Mouse (Mus musculus) frontal cortex, postnatal 14 days (tissue): ENCODE measurements around the gene Abca13.
"Not testable (repeated sequence)": the region's sequence is repeated elsewhere in the genome, so short reads cannot be mapped to it uniquely, and the experiment has no call there.

Experiments
- DNase-seq, 2 experiments: peaks; one replicate each; pipeline ENCODE4 v3.0.0; 2022; ENCODE audit warnings: low spot score in 2 of 2

Gene Abca13

DNA sequence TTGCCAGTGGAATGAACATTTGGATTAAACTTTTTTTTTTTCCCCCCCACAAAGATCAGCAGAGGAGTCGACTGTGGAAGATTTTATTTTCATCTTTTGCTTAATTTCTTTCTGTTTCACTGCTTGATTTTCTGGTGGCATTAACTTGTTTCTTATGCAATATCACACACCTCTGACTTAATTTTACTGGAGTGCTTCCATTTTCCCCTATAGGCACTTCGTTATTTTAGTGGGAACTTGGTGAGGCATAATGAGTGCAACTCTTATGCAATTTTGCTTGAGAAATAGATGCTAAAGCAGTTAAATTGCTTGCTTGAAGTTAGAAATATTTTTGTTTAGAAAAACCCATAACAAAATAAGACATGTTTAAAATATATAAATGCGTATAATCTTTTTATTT lies 94.0 kb downstream of the Abca13 start:
- no peak for DNase-seq

DNA sequence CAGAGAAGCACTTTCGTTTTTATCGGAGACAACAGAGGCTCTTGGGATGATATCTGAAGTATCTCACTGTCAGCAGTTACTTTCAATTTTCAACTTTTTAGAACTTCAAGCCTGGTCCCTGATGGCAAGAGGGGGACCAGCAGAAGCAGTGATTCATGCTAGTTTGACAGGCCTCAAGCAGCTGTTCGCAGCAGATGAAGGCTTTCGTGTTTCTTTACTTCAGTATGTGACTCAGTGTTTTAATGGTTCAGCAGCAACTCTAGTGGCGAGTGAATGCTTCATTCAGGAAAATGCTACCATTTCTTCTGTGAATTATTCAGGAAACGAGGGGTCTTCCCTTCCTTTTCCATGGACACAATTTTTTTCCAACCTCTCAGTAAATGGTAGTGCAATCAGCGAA lies 99.4 kb downstream of the Abca13 start:
- no peak for DNase-seq

DNA sequence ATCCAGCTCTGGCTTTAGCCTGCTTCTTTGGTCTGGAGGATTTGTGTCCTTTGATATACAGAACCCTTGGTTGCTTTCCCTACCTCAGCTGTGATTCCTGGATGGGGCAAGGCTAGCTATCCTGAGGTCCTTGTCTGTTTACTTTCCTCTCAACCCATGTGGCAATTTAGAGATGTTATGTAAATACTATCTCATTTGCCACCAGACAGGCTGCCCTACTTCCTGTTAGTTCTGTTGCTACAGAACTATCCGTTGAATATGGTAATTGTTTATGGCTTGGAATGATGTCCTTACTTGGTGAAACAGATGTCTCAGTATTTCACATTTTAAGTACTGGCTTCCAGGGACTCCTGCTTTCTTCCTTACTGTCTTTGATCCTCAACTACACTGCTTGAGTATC lies 107.9 kb downstream of the Abca13 start:
- no peak for DNase-seq

DNA sequence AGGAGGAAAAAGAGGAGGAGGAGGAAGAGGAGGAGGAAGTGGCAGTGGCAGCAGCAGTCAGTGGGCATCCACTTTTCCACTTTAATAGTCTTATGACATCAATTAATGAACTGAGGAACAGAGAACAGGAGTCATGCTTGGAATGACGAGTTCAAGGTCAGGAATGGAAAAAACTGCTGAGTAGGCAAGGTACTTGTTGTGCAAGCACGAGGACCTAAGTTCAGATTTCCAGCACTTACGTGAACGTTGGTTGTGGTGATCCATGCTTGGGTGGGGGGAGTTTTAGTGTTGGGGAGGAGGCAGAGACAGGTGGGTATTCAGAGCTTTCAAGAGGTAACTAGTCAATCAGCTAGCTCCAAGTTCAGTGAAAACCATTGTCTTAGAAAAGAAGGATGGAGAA lies 113.7 kb downstream of the Abca13 start:
- DNase-seq = no peak

DNA sequence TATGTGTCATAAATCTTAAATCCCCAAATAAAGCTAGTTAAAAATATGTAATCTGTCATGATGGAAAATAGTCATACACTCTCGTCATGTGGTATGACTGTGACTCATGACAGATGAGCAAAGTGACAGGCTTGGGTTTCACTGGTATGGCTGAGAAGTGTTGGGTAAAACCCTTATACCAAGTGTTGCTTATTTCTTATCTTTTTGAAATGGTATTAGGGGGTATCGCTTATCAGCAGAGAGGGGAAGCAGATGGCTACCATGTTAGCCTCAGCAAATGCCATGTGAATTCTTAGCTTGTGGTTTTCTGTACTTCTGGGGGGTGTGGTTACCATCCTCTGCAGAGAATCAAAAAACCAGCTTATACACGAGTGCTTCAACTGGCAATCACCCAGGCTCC lies 124.8 kb downstream of the Abca13 start:
- DNase-seq = no peak

DNA sequence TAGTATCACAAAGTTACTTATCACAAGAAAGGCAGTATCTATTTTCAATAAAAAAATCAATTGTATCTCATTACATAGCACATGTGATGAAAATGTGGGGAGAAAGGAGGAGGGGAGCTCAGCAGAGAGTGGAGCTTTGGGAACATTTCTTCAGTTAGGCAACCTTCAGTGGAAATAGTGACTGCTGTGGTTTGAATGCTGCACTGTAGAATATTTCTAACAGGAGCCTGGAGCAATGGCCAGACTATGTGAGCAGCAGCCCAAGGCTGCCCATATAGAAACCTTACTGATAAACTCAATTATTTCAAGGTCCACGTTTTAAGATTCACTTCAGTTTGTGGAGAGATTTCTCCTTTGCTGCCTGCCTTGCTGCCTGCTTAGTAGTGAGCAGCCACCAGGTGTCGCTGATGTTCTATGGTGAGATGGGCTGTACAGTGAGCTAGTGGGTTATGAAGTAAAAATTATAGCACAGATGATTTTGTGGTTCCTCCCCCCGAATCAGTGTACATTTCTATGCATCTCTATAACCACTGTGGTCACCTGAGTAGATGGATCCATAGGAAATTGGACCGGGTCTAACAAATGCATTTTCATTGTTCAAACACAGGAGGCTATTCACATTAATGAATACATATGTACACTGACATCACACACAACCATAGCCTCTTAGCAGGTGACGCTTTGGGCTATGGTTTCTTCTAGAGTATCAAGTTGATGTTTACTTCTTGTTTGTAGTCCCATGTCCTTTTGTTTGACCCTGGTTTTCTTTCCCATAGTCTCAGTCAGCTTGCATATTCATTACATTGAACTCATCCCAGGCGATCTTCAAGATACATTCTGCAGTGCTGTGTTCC lies 125.6 kb downstream of the Abca13 start:
- peak; percentile 46 to 80 for DNase-seq

DNA sequence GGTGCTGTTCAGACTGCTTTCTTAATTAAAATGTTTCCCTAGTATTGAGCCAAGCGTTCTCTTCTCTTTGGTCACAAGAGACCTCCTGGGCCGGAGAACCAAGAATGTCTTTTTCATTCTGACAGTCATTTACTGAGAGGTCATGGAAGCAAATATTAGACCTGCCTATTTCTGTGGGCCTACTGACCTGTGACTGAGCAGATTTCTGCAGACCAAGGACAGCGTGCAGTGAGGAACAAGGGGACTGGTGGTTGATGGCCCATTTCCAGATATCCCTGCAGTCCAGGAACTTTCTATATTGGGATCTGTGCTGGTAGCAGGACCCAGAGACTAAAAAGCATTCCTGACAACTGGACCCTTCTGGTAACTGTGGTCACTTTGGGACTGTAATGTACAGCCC lies 146.4 kb downstream of the Abca13 start:
- DNase-seq = no peak

DNA sequence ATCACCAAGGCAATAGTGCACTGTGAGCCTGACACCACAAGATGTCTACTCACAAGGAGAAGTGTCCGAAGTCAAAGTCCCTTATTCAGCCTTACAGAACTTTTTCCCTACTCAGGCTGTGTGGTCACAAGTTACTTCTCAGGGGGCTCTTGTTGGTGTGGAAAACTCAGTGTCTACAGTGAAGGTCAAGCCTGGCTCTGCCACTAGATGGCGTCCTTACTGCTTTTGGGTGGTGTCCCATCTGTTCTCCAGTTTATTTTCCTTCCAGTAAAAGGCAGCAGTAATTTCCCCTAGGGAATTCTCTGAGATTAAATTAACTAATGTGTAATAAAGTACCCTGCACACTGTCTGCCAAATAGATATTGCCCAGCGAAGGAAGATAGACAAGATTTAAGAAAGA lies 156.0 kb downstream of the Abca13 start:
- DNase-seq = peak in 1 of 2 experiments; percentile 4

DNA sequence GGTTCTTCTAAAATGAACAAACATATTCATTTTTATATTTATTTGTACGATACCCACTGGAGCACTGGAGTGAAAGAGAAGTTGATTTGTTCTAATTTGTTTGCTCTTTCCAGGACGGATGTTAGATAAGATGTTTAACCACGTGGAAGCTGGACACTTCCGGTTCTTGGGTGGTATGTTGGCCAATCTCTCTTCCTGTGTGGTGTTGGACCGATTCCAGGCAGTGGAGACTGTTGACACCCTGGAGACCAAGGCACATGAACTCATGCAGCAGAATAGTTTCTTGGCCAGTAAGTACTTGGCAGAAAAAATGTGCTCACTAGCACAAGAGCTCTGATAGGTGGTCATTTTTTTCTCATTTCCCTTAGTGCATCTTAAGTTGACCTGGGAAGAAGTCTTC lies 181.4 kb downstream of the Abca13 start:
- no peak for DNase-seq

DNA sequence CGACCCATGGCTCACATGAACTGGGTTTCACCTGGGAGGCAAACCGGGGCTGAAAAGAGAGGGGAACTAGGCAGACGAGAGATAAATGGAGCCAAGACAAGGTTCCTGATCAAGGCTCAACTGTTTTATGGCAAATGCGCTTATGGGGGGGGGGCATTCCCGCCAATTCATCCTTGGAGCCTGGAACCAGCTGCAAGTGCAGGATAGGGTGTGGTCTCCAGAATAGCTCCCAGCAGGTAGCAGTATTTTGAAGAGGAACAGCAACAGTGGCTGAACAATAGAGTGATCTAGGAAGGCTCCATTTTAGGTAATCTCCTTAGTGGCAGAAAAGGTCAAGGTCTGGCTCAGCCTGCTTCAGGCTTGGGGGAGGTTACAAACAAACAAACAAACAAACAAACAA lies 182.7 kb downstream of the Abca13 start:
- DNase-seq = not testable (repeated sequence)

DNA sequence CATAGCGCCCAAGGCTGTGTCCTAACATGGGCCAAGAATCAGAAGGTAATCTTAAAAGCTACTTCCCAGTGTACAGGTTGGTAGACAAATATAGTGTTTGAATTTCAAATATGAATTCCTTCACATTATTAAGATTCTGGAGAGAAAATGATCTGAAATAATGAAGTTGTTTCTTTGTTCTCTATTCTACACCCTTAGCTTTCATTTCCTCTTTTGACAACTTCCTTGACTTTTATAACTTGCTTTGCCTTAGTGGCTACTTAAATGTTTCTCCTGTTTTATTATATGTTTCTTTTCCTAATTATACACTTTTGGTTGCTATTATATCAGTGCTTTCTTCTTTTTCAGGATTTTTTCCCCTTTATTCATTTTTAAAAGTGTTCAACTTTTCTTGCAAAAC lies 196.8 kb downstream of the Abca13 start:
- DNase-seq = no peak

DNA sequence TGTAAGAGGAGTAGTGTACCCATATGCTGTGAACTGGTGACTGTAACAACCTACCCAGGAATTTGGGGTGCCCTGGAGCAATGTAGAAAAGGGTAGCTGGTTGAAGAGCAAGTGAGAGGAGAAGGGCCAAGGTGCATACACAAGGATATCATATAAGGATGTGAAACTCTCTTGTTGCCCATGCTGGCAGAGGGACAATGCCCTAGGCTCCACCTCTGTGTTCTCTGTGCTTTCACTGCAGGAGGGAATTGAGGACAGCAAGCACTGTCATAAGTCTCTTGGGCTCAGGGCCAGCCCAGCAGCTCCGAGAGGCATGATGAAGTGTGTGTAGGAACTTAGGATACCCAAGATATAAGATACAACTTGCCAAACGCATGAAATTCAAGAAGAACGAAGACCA lies 225.2 kb downstream of the Abca13 start:
- no peak for DNase-seq

DNA sequence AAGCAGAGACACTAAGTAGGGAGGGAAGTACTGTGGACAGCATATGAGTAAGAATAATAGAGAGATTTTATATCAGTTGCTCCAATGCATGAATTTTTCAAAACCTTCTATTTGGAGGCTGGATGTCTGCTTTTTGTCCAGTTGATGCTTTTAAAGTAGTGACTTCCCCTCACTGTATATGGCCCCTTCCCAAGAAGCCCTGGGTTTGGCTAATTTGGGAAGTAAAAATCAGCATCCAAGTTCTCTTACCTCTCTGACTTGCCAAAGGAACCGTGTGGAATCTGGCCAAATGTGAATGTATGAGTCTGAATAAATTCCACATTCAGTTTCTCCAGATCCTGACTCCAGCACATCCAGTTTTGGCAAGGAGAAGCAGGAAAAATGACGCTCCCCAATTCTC lies 228.5 kb downstream of the Abca13 start:
- no peak for DNase-seq

DNA sequence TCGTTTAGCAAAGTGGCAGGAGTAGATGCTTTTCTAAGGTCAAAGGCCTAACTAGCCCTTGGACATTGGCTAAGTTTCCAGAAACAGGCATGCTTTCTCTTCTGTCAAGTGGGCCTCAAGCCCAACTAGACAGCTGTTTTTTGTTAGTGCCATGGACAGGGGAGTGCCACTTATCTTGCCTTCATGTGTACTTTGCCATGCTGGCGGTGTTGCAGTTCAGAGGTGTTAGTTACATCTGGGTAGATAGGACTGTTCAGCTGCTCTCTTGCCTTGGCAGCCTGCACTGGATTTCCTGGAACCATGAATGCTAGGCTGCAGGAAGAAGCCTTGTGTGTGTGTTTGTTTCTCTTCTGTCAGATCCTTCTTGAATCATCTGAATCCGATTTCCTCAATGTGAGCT lies 235.7 kb downstream of the Abca13 start:
- DNase-seq = no peak

DNA sequence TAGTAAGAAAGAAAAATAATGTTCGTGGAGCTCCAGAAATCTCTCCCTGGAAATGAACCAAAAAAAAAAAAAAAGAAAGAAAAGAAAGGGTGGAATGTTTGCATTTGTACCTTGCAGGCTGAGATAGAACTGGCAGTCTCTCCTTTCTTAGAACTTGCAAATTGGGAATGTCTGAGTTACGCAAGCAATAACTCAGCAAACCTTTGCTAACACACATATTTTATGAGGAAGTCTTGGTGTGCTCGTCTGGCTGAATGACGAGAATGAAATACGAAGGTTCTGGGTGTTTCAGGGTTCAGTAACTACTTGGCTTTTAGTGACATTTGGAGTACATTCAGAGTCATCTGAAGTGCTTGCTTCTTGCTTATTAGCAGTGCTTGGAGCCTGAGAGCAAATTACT lies 241.1 kb downstream of the Abca13 start:
- DNase-seq = no peak

DNA sequence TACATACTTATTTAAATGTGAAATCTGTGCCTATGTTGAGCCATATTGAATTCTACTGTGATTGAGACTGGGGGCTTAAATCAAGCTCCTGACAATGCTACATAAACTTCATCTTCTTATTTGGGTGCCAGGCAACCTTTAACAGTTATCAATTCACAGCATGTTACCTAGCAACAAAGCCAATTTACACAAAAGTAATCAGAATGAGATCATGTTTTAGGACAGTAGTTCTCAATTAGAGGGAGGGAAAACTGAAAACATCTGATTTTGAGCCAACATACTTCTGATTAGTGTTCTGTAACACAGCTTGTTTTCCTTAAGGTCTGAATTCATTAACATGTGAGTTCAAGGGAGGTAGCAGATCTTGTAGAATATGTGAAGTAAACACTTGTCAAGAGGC lies 244.9 kb downstream of the Abca13 start:
- no peak for DNase-seq

DNA sequence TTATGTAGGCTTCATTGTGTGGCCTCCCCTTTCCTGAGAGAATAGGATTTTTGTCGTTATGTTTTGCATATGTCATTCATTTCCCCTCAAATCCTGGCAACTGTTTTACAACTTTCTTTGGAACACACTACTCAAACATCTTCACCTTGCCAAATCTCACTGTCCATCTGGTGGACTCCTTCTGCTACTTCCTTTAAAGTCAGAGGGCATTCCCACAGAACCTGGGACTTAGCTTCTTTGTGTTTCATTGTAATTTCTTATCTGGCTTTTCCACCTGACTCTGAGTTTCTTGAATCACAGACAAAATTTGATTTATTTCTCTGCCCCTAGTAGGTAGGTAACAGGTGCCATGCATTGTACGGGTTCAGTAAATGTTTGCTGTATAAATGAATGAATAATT lies 248.0 kb downstream of the Abca13 start:
- DNase-seq = no peak

DNA sequence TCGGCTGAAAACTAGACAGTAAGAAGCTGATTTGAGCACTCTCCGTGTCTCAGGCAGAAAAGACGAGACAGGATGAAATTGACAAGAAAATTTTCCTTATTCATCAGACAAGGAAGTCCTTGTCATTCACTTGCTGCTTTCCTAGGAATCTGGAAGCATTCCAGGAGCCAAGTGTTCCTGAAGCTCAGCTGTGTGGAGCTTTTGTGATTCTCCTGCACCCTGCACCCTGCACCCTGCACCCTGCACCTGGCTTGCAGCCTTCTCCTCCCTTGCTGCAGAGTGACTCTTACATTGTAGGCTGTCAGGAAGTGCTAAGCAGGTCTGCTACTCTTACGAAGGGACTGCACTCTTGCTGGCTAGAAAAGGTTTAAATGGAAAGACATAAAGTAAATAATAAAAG lies 249.4 kb downstream of the Abca13 start:
- no peak for DNase-seq

DNA sequence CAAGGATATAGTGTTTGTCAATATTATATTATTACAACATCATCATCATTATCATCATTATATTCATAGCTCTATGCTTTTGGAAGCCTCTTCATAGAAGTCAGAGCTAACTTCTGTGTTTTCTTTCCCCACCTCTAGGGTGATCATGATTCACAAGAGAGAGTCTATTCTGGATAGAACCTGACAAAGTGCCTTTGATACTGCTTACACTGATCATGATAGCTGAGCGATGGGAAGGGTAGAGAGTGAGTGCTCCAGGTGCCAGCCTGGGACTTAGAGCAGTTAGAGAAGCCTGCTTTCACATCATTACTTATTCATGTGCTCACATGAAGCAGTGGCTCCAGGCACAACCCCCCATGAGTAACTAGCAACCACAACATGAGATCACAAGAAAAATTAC lies 280.7 kb downstream of the Abca13 start:
- no peak for DNase-seq

DNA sequence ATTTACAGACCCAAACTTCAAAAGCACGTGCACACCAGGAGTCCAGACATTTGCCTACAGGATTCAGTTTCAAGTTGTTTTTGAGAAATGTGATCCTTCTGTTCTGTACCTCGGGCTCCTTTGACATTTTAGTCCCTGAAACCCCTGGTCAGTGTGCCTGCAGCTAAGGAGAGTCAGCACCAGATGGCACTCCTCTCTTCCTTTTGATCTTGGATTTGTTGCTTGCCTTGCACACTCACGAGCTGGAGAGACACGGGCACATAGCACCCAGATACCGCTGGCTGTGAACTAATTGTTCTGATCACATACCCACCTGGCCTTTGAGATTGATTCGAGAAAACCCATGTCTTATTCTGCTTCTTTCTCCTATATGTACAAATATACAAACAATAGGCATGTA lies 289.8 kb downstream of the Abca13 start:
- peak; percentile 5 to 30 for DNase-seq

DNA sequence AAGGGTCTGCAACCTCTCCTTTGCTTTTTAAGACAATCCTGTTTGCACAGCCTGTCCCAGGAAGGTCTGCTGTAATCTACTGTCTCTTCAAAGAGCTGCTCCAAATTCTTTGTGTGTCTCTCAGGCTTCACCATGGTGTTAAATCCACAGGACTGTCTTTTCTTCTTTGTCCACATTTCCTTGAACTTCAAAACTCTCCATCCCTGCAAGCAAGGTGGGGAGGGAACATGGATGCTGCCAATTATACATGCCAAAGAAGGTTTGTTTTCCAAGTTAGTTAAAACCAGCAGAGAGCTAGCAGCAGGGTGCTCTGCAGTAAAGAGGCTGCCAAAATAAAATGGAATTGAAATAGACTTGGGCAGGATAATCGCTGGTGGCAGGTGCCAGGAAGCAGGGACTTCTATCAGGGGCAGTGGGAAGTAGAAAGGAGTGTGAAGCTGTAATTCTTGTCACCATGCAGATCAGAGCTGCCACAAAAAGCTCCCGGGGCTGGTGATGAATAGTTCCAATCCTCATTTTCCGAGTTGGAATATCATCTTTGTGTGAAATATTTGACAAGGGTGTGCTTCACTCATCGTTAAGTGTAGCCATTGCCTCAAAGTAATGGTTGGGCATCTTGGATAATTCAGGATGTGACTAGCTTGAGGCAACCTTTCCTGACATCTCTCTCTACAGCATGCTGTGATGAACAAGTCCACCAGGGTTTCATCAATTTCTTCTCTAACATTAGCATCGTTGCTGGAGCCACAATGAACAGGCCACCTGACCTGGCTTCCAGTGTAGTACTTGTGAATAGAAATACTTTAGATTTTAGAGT lies 308.8 kb downstream of the Abca13 start:
- DNase-seq = peak in 1 of 2 experiments; percentile 6

DNA sequence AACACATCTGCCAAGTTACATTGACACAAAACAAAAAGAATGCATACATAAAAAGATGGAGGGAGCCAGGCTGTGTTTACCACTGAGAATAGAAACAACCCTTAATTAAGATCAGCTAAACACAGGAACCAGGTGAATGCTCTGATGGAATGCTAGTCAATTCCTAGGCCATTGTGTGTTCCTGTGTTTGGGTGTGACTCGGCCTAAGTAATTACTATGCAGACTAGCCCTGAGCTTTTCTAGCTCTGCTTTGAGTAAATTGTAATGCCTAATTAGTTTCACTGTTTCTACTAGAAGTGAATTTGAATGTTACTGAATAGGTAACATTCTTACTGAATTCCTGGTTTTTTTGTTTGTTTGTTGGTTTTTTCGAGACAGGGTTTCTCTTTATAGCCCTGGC lies 323.2 kb downstream of the Abca13 start:
- not testable (repeated sequence) for DNase-seq

DNA sequence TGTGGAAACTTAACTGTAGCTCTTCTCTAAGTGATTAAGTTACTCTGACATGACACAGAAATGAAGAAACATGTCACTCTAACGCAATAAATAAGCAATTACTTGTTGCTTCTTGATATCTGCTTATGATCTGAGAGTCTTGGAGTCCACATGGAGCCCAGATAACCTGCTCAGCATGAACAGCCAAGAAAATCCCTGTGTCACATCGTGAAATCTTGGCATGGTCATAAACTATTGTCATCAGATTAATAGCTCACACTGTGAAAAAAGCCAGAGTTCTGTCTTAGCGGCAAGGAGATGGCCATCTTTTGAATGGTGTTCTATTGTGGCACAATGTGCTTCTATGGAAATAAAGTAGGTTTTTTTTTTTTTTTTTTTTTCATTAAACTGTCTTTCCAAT lies 336.8 kb downstream of the Abca13 start:
- DNase-seq = no peak
